Mouse (Mus musculus): ENCODE data around the gene Sfswap.

- TF ChIP-seq MYOG (IDR thresholded peaks at IDR 0.05; ENCODE audit: control insufficient read depth, extremely low read depth, insufficient read length) (no peak), CTCF (IDR thresholded peaks at IDR 0.05; ENCODE audit: control insufficient read depth, insufficient read depth, insufficient read length) (no peak), MAX (IDR thresholded peaks at IDR 0.05) (no peak), CEBPB (IDR thresholded peaks at IDR 0.05; ENCODE audit: low read depth) (no peak), USF1 (IDR thresholded peaks at IDR 0.05; ENCODE audit: low read depth) (no peak), MYOD1 (IDR thresholded peaks at IDR 0.05; ENCODE audit: control insufficient read depth, insufficient read length, low read depth) (no peak), FOSL1 (IDR thresholded peaks at IDR 0.05; ENCODE audit: insufficient read depth, low read length, poor library complexity, severe bottlenecking) (no peak)
Measured at GRCm38 (mm10) chr5:129583331-129583730, 82.3 kb downstream of the Sfswap start.
